Mouse (Mus musculus): ENCODE data around the gene Nipsnap3a.

The Nipsnap3a gene

GRCm38 (mm10) chr4:52989248-52989647, at the start of gene Nipsnap3a:
Gene Nipsnap3a (plus strand): TSS chr4:52989272.
- DNase-seq (ENCODE audit: inconsistent age in 2 of 2, low spot score in 1 of 2) = no peak

GRCm38 (mm10) chr4:52946665-52947064, 42.4 kb upstream of the Nipsnap3a start:
- no peak for DNase-seq (ENCODE audit: inconsistent age in 2 of 2, low spot score in 1 of 2)

GRCm38 (mm10) chr4:52949005-52949404, 40.1 kb upstream of the Nipsnap3a start:
- no peak for DNase-seq (ENCODE audit: inconsistent age in 2 of 2, low spot score in 1 of 2)

- DNase-seq (ENCODE audit: inconsistent age in 2 of 2, low spot score in 1 of 2) = peak; percentile 6 to 36
Observed at GRCm38 (mm10) chr4:52958693-52959092, 30.4 kb upstream of the Nipsnap3a start.

GRCm38 (mm10) chr4:52964247-52964646, 24.8 kb upstream of the Nipsnap3a start, which contains the start of gene Olfr270:
Gene Olfr270 (plus strand): TSS chr4:52964547.
- DNase-seq (ENCODE audit: inconsistent age in 2 of 2, low spot score in 1 of 2) = no peak

GRCm38 (mm10) chr4:52985216-52985615, 3.9 kb upstream of the Nipsnap3a start:
- DNase-seq (ENCODE audit: inconsistent age in 2 of 2, low spot score in 1 of 2) = peak in 1 of 2 experiments; percentile 28

GRCm38 (mm10) chr4:52986266-52986665, 2.8 kb upstream of the Nipsnap3a start:
- no peak for DNase-seq (ENCODE audit: inconsistent age in 2 of 2, low spot score in 1 of 2)

GRCm38 (mm10) chr4:52999449-52999848, 10.4 kb downstream of the Nipsnap3a start:
- no peak for DNase-seq (ENCODE audit: inconsistent age in 2 of 2, low spot score in 1 of 2)

- DNase-seq (ENCODE audit: inconsistent age in 2 of 2, low spot score in 1 of 2) = no peak
Observed at GRCm38 (mm10) chr4:53000154-53000553, 11.1 kb downstream of the Nipsnap3a start.

- DNase-seq (ENCODE audit: inconsistent age in 2 of 2, low spot score in 1 of 2) = no peak
Observed at GRCm38 (mm10) chr4:53009183-53009582, 20.1 kb downstream of the Nipsnap3a start.

GRCm38 (mm10) chr4:53009871-53010270, 20.8 kb downstream of the Nipsnap3a start:
- no peak for DNase-seq (ENCODE audit: inconsistent age in 2 of 2, low spot score in 1 of 2)

GRCm38 (mm10) chr4:53011732-53012361, 22.8 kb downstream of the Nipsnap3a start, which contains the start of gene Nipsnap3b:
Gene Nipsnap3b (plus strand): TSS chr4:53011880.
- peak; percentile 97 to 99 for DNase-seq (ENCODE audit: inconsistent age in 2 of 2, low spot score in 1 of 2)

- DNase-seq (ENCODE audit: inconsistent age in 2 of 2, low spot score in 1 of 2) = no peak
Observed at GRCm38 (mm10) chr4:53014421-53014820, 25.3 kb downstream of the Nipsnap3a start.

- no peak for DNase-seq (ENCODE audit: inconsistent age in 2 of 2, low spot score in 1 of 2)
Observed at GRCm38 (mm10) chr4:53015024-53015423, 26.0 kb downstream of the Nipsnap3a start.

- no peak for DNase-seq (ENCODE audit: inconsistent age in 2 of 2, low spot score in 1 of 2)
Observed at GRCm38 (mm10) chr4:53018392-53018791, 29.3 kb downstream of the Nipsnap3a start.

- DNase-seq (ENCODE audit: inconsistent age in 2 of 2, low spot score in 1 of 2) = peak in 1 of 2 experiments; percentile 19
Observed at GRCm38 (mm10) chr4:53023189-53023925, 34.3 kb downstream of the Nipsnap3a start.

- DNase-seq (ENCODE audit: inconsistent age in 2 of 2, low spot score in 1 of 2) = peak in 1 of 2 experiments; percentile 18
Observed at GRCm38 (mm10) chr4:53024397-53024796, 35.3 kb downstream of the Nipsnap3a start.

GRCm38 (mm10) chr4:53027811-53028210, 38.7 kb downstream of the Nipsnap3a start:
- no peak for DNase-seq (ENCODE audit: inconsistent age in 2 of 2, low spot score in 1 of 2)

- DNase-seq (ENCODE audit: inconsistent age in 2 of 2, low spot score in 1 of 2) = no peak
Observed at GRCm38 (mm10) chr4:53030326-53030948, 41.4 kb downstream of the Nipsnap3a start.

- DNase-seq (ENCODE audit: inconsistent age in 2 of 2, low spot score in 1 of 2) = no peak
Observed at GRCm38 (mm10) chr4:53043819-53044218, 54.7 kb downstream of the Nipsnap3a start.

- DNase-seq (ENCODE audit: inconsistent age in 2 of 2, low spot score in 1 of 2) = no peak
Observed at GRCm38 (mm10) chr4:53045807-53046206, 56.7 kb downstream of the Nipsnap3a start.
